Mouse (Mus musculus) cortical plate, adult 2 months (tissue): ENCODE data around the gene Mpdu1.

Experiments used
- CTCF ChIP-seq: fragments of 200-500 bp; IDR thresholded peaks from 2 replicates; pipeline ENCODE4 v1.5.1; 2011; ENCODE audit warnings: mild to moderate bottlenecking, control low read depth, low read length; ENCODE audit not compliant: insufficient read depth; ENCODE audit errors: extremely low read depth
- POLR2A ChIP-seq: fragments of 200-500 bp; IDR thresholded peaks from 2 replicates; pipeline ENCODE4 v1.6.1; 2011; ENCODE audit warnings: mild to moderate bottlenecking, low read length, control low read depth; ENCODE audit not compliant: insufficient read depth; ENCODE audit errors: extremely low read depth

GRCm38 (mm10) chr11:69616781-69617180, 45.7 kb downstream of the Mpdu1 start:
- TF ChIP-seq CTCF (no peak), POLR2A (no peak)
